Mouse (Mus musculus) cerebellum, adult 8-10 months (tissue): ENCODE measurements around the gene C1ql1.
"Not testable (repeated sequence)": the region's sequence is repeated elsewhere in the genome, so short reads cannot be mapped to it uniquely, and the experiment has no call there.

Experiments
- DNase-seq: peaks from one replicate; pipeline ENCODE4 v3.0.0; 2022

Gene C1ql1

GRCm38 (mm10) chr11:102946265-102946991 lies at the start of gene C1ql1:
Gene C1ql1 (minus strand): TSS chr11:102946688.
- no peak for DNase-seq

- no peak for DNase-seq
Measured at GRCm38 (mm10) chr11:102994952-102995351, 48.5 kb upstream of the C1ql1 start.

- no peak for DNase-seq
Measured at GRCm38 (mm10) chr11:102993420-102994029, 47.0 kb upstream of the C1ql1 start.

- DNase-seq, result peak; percentile 72
Measured at GRCm38 (mm10) chr11:102992940-102993339, 46.5 kb upstream of the C1ql1 start.

GRCm38 (mm10) chr11:102991681-102992080 lies 45.2 kb upstream of the C1ql1 start:
- no peak for DNase-seq

- DNase-seq, result peak; percentile 75
Measured at GRCm38 (mm10) chr11:102990152-102990663, 43.7 kb upstream of the C1ql1 start.

GRCm38 (mm10) chr11:102989641-102990151 lies 43.2 kb upstream of the C1ql1 start:
- no peak for DNase-seq

- no peak for DNase-seq
Measured at GRCm38 (mm10) chr11:102985160-102985559, 38.7 kb upstream of the C1ql1 start.

- no peak for DNase-seq
Measured at GRCm38 (mm10) chr11:102984615-102985014, 38.1 kb upstream of the C1ql1 start.

- no peak for DNase-seq
Measured at GRCm38 (mm10) chr11:102984086-102984485, 37.6 kb upstream of the C1ql1 start.

- DNase-seq, result no peak
Measured at GRCm38 (mm10) chr11:102981151-102981890, 34.8 kb upstream of the C1ql1 start.

GRCm38 (mm10) chr11:102978052-102978666 lies 31.7 kb upstream of the C1ql1 start:
- DNase-seq, result no peak

- DNase-seq, result not testable (repeated sequence)
Measured at GRCm38 (mm10) chr11:102975966-102976365, 29.5 kb upstream of the C1ql1 start.

- no peak for DNase-seq
Measured at GRCm38 (mm10) chr11:102972326-102972725, 25.8 kb upstream of the C1ql1 start.

GRCm38 (mm10) chr11:102971604-102972003 lies 25.1 kb upstream of the C1ql1 start:
- DNase-seq, result no peak

GRCm38 (mm10) chr11:102964547-102965091 lies 18.1 kb upstream of the C1ql1 start:
- no peak for DNase-seq

GRCm38 (mm10) chr11:102963855-102964546 lies 17.5 kb upstream of the C1ql1 start:
- no peak for DNase-seq

- no peak for DNase-seq
Measured at GRCm38 (mm10) chr11:102963246-102963854, 16.9 kb upstream of the C1ql1 start.

GRCm38 (mm10) chr11:102962861-102963245 lies 16.4 kb upstream of the C1ql1 start:
- DNase-seq, result no peak

- DNase-seq, result no peak
Measured at GRCm38 (mm10) chr11:102961082-102961481, 14.6 kb upstream of the C1ql1 start.

GRCm38 (mm10) chr11:102958870-102959269 lies 12.4 kb upstream of the C1ql1 start:
- no peak for DNase-seq

GRCm38 (mm10) chr11:102958431-102958830 lies 11.9 kb upstream of the C1ql1 start:
- no peak for DNase-seq
